Mouse (Mus musculus) ES-E14 (cell line): ENCODE measurements around the gene Lrrc19. TPM values are rescaled to one million over a fixed set of nuclear protein-coding genes. Genes with fewer than 3 reads are reported as not detected.

Source experiments
- DNase-seq: peaks from one replicate; pipeline ENCODE4 v3.0.0-alpha.2; 2013; ENCODE audit warnings: low read depth, low spot score
- H3K27ac ChIP-seq: 2 replicates; pipeline ENCODE4 v1.5.1; 2012; ENCODE audit warnings: low read depth, mild to moderate bottlenecking, low read length, moderate library complexity, mixed read lengths; ENCODE audit not compliant: poor library complexity, insufficient read depth, severe bottlenecking
- H3K36me3 ChIP-seq: 2 replicates; pipeline ENCODE4 v1.6.1; 2012; ENCODE audit warnings: mild to moderate bottlenecking, low read length, moderate library complexity, mixed read lengths; ENCODE audit not compliant: control insufficient read depth, poor library complexity, insufficient read depth, severe bottlenecking
- H3K4me1 ChIP-seq, 2 experiments: fragments of 150-350 bp in 1 of 2; sonication (generic) in 1 of 2; 2 replicates each; pipeline ENCODE4 v1.6.1; 2012; ENCODE audit warnings: low read length in 2 of 2, mild to moderate bottlenecking in 1 of 2, mixed read lengths in 1 of 2; ENCODE audit not compliant: control insufficient read depth in 2 of 2, insufficient read depth in 2 of 2, poor library complexity in 1 of 2
- H3K4me3 ChIP-seq, 2 experiments: fragments of 150-350 bp in 1 of 2; sonication (generic) in 1 of 2; 2 replicates each; pipeline ENCODE4 v1.5.1; 2012; ENCODE audit warnings: low read length in 2 of 2, low read depth in 1 of 2, mild to moderate bottlenecking in 1 of 2, mixed read lengths in 1 of 2; ENCODE audit not compliant: insufficient read depth in 1 of 2, poor library complexity in 1 of 2, severe bottlenecking in 1 of 2
- H3K9ac ChIP-seq: 2 replicates; pipeline ENCODE4 v1.6.1; 2012; ENCODE audit warnings: low read depth, mild to moderate bottlenecking, low read length, mixed read lengths; ENCODE audit not compliant: poor library complexity, insufficient read depth, severe bottlenecking
- H3K9me3 ChIP-seq: fragments of 150-350 bp; sonication (generic); 2 replicates; pipeline ENCODE4 v1.6.1; 2012; ENCODE audit warnings: low read depth, mild to moderate bottlenecking, low read length; ENCODE audit not compliant: control insufficient read depth, insufficient read depth
- CHD2 ChIP-seq: IDR thresholded peaks from 2 replicates; pipeline ENCODE4 v1.6.1; 2014; ENCODE audit warnings: mild to moderate bottlenecking, low read depth, low read length, inconsistent platforms
- HCFC1 ChIP-seq: IDR thresholded peaks from 2 replicates; pipeline ENCODE4 v1.6.1; 2012; ENCODE audit warnings: low read length, inconsistent platforms, borderline replicate concordance; ENCODE audit not compliant: insufficient read depth
- MAFK ChIP-seq: IDR thresholded peaks from 2 replicates; pipeline ENCODE4 v1.6.1; 2014; ENCODE audit warnings: mild to moderate bottlenecking, low read depth, low read length, inconsistent platforms; ENCODE audit not compliant: insufficient read depth
- ZC3H11A ChIP-seq: IDR thresholded peaks from 2 replicates; pipeline ENCODE4 v1.6.1; 2012; ENCODE audit warnings: low read depth, mild to moderate bottlenecking, inconsistent platforms, low read length, borderline replicate concordance
- ZNF384 ChIP-seq: IDR thresholded peaks from 2 replicates; pipeline ENCODE4 v1.6.1; 2012; ENCODE audit warnings: low read depth, low read length, inconsistent platforms
- in situ Hi-C, 2 experiments: fragments of 600-800 bp; cut with MboI; formaldehyde crosslinking; loops; one replicate each; pipeline ENCODE4 v1.15.1; 2025; ENCODE audit warnings: low sequenced_read_pairs in 2 of 2, inconsistent platforms in 1 of 2; ENCODE audit not compliant: unreplicated experiment in 2 of 2
- total RNA-seq: library from RNA; depleted of rRNA; stranded (reverse); fragments of 300-350 nt; gene quantifications from 2 replicates; pipeline ENCODE4 v1.2.3, GENCODE M21; 2012

Lrrc19 gene
- total RNA-seq, 1 experiment: 0.09 TPM

- no peaks in the 10 kb centered on the region for H3K9me3 ChIP-seq
- no peak overlapping the region for H3K4me3 ChIP-seq
- in situ Hi-C loops: no loop called here
- no peaks in the 10 kb centered on the region for H3K36me3 ChIP-seq
- H3K4me1 ChIP-seq: no peaks in the 10 kb centered on the region
- TF ChIP-seq HCFC1 (no peak), ZC3H11A (no peak), CHD2 (no peak), ZNF384 (no peak), MAFK (no peak)
- no peak overlapping the region for H3K27ac ChIP-seq
- DNase-seq: no peak
- H3K9ac ChIP-seq: no peak overlapping the region
These were observed 6.8 kb downstream of the Lrrc19 start for GRCm38 (mm10) chr4:94643141-94643540.

GRCm38 (mm10) chr4:94620077-94620476 lies 29.9 kb downstream of the Lrrc19 start:
- TF ChIP-seq MAFK: no peak
- no peak for TF ChIP-seq ZNF384
- TF ChIP-seq ZC3H11A: no peak
- no peak for TF ChIP-seq CHD2
- no peak for TF ChIP-seq HCFC1
- no peak overlapping the region for H3K4me3 ChIP-seq
- H3K9ac ChIP-seq: no peak overlapping the region
- no peaks in the 10 kb centered on the region for H3K9me3 ChIP-seq
- no peak for DNase-seq
- H3K27ac ChIP-seq: no peak overlapping the region
- in situ Hi-C loops: no loop called here
- H3K36me3 ChIP-seq: no peaks in the 10 kb centered on the region
- no peaks in the 10 kb centered on the region for H3K4me1 ChIP-seq

- no peak for TF ChIP-seq HCFC1
- TF ChIP-seq ZNF384: no peak
- TF ChIP-seq CHD2: no peak
- no peak for TF ChIP-seq MAFK
- TF ChIP-seq ZC3H11A: no peak
- DNase-seq: peak; percentile 19
- H3K27ac ChIP-seq: peak overlapping the region; percentile 68; the same call in 1 of the 2 replicates
These were observed 35.3 kb downstream of the Lrrc19 start for GRCm38 (mm10) chr4:94614627-94615006.

GRCm38 (mm10) chr4:94613972-94614626 lies 35.8 kb downstream of the Lrrc19 start, which contains the start of gene Ift74:
Gene Ift74, plus strand, starts transcription at chr4:94614491.
- peak within 1 kb of the TSS; percentile 89 for H3K9ac ChIP-seq
- in situ Hi-C loops: no loop called here
- H3K4me3 ChIP-seq: peak within 1 kb of the TSS; percentile 78 to 86
- peak within 1 kb of the TSS; percentile 68; the same call in 1 of the 2 replicates for H3K27ac ChIP-seq
- H3K9me3 ChIP-seq: no peaks in the 10 kb centered on the region
- no peak for TF ChIP-seq ZNF384
- peak; percentile 97 for TF ChIP-seq CHD2
- peak; percentile 95 for DNase-seq
- no peaks in the 10 kb centered on the region for H3K36me3 ChIP-seq
- no peaks in the 10 kb centered on the region for H3K4me1 ChIP-seq

More at GRCm38 (mm10) chr4:94614627-94615006, 35.3 kb downstream of the Lrrc19 start:
- Histone ChIP-seq H3K4me3 (peak overlapping the region; percentile 78 to 86), H3K9ac (peak overlapping the region; percentile 89), H3K9me3 (no peaks in the 10 kb centered on the region), H3K36me3 (no peaks in the 10 kb centered on the region), H3K4me1 (no peaks in the 10 kb centered on the region)
- in situ Hi-C loops: no loop called here

GRCm38 (mm10) chr4:94610339-94610738 lies 39.6 kb downstream of the Lrrc19 start:
- no peaks in the 10 kb centered on the region for H3K36me3 ChIP-seq
- DNase-seq: no peak
- H3K9me3 ChIP-seq: no peaks in the 10 kb centered on the region
- H3K4me3 ChIP-seq: no peak overlapping the region
- H3K4me1 ChIP-seq: no peaks in the 10 kb centered on the region
- H3K27ac ChIP-seq: no peak overlapping the region
- H3K9ac ChIP-seq: no peak overlapping the region
- TF ChIP-seq HCFC1 (no peak), CHD2 (no peak)
- in situ Hi-C loops: no loop called here
